Mouse (Mus musculus) midbrain, embryonic 13.5 days (tissue): Measurements from ENCODE around the gene Muc1. TPM values are rescaled to one million over a fixed set of nuclear protein-coding genes. Genes with fewer than 3 reads are reported as not detected.
A peak's percentile ranks its signal among the peaks of the same experiment; 100 is the strongest.

Source experiments
- ATAC-seq: fragments of 200-750 bp; cut with Nextera tagmentation; 2 replicates; pipeline ENCODE4 v1.8.0; 2017; ENCODE audit warnings: mild to moderate bottlenecking, moderate TSS enrichment, moderate library complexity
- H3K27ac ChIP-seq: fragments of 300-500 bp; sonication (generic); 2 replicates; pipeline ENCODE4 v1.5.1; 2015; ENCODE audit warnings: inconsistent platforms, mild to moderate bottlenecking, moderate library complexity
- H3K27me3 ChIP-seq: fragments of 300-500 bp; sonication (generic); 2 replicates; pipeline ENCODE4 v1.6.1; 2015; ENCODE audit warnings: mild to moderate bottlenecking, inconsistent platforms
- H3K36me3 ChIP-seq: fragments of 300-500 bp; sonication (generic); 2 replicates; pipeline ENCODE4 v1.6.1; 2015; ENCODE audit warnings: mild to moderate bottlenecking, inconsistent platforms
- H3K4me1 ChIP-seq: fragments of 300-500 bp; sonication (generic); replicated peaks from 2 replicates; pipeline ENCODE4 v1.6.1; 2015; ENCODE audit warnings: inconsistent platforms
- H3K4me2 ChIP-seq: fragments of 300-500 bp; sonication (generic); replicated peaks from 2 replicates; pipeline ENCODE4 v1.6.1; 2015; ENCODE audit warnings: moderate library complexity, mild to moderate bottlenecking, inconsistent platforms
- H3K4me3 ChIP-seq: fragments of 300-500 bp; sonication (generic); replicated peaks from 2 replicates; pipeline ENCODE4 v1.5.1; 2015; ENCODE audit warnings: mild to moderate bottlenecking, inconsistent platforms
- H3K9ac ChIP-seq: fragments of 300-500 bp; sonication (generic); replicated peaks from 2 replicates; pipeline ENCODE4 v1.6.1; 2015; ENCODE audit warnings: mild to moderate bottlenecking, inconsistent platforms
- H3K9me3 ChIP-seq: fragments of 300-500 bp; sonication (generic); 2 replicates; pipeline ENCODE4 v1.6.1; 2016; ENCODE audit warnings: mild to moderate bottlenecking, inconsistent platforms
- WGBS: fragments of 180-500 bp; shearing (Covaris S2); methylation state at CpG from one replicate; pipeline ENCODE4 v1.1.7; 2015; 5-methylcytosine and 5-hydroxymethylcytosine counted together
- polyA plus RNA-seq: library from polyadenylated mRNA; unstranded; fragments of >200 nt; fragmentation: Nextera tagmentation; extraction: Ambion mirVana; gene quantifications from 2 replicates; pipeline ENCODE4 v1.2.1, GENCODE M21; 2015

The Muc1 gene
- polyA plus RNA-seq, 1 experiment from 2014 or later, result 3.2 TPM

GRCm38 (mm10) chr3:89227307-89228179 is 1.3 kb upstream of the Muc1 start:
- WGBS, result 1% methylated on average over 41 of the region's 41 CpGs
- Histone ChIP-seq H3K36me3 (peaks cover 19% of the 10 kb centered on the region), H3K27me3 (no peaks in the 10 kb centered on the region), H3K27ac (peak overlapping the region; percentile 97), H3K9ac (peak overlapping the region; percentile 85), H3K4me1 (peaks cover 69% of the 10 kb centered on the region), H3K4me3 (peak overlapping the region; percentile 68), H3K9me3 (no peaks in the 10 kb centered on the region), H3K4me2 (peak overlapping the region; percentile 83)
- peak; percentile 79 for ATAC-seq

- peaks cover 62% of the 10 kb centered on the region for H3K4me1 ChIP-seq
- H3K4me2 ChIP-seq, result peak overlapping the region; percentile 83
- H3K9ac ChIP-seq, result peak overlapping the region; percentile 46
- peak overlapping the region; percentile 68 for H3K4me3 ChIP-seq
- no peaks in the 10 kb centered on the region for H3K9me3 ChIP-seq
- no peaks in the 10 kb centered on the region for H3K27me3 ChIP-seq
- ATAC-seq, result peak; percentile 9; the same call in 1 of the 2 replicates
- under 1% methylated on average over 20 of the region's 20 CpGs for WGBS
- peak overlapping the region; percentile 97 for H3K27ac ChIP-seq
- H3K36me3 ChIP-seq, result peaks cover 19% of the 10 kb centered on the region
Measured at GRCm38 (mm10) chr3:89228180-89228549, 692 bp upstream of the Muc1 start.

GRCm38 (mm10) chr3:89229276-89229675 is 419 bp downstream of the Muc1 start:
- no peak for ATAC-seq
- no peak overlapping the region for H3K4me3 ChIP-seq
- H3K36me3 ChIP-seq, result peaks cover 19% of the 10 kb centered on the region
- H3K4me1 ChIP-seq, result peaks cover 51% of the 10 kb centered on the region
- H3K9me3 ChIP-seq, result no peaks in the 10 kb centered on the region
- no peak overlapping the region for H3K27ac ChIP-seq
- peak overlapping the region; percentile 83; the same call in 1 of the 2 replicates for H3K4me2 ChIP-seq
- no peaks in the 10 kb centered on the region for H3K27me3 ChIP-seq
- WGBS, result 56% methylated on average over 4 of the region's 4 CpGs
- no peak overlapping the region for H3K9ac ChIP-seq

GRCm38 (mm10) chr3:89230561-89230960 is 1.7 kb downstream of the Muc1 start:
- Histone ChIP-seq H3K9ac (no peak overlapping the region), H3K4me2 (no peak overlapping the region), H3K27me3 (no peaks in the 10 kb centered on the region), H3K36me3 (peaks cover 31% of the 10 kb centered on the region), H3K27ac (no peak overlapping the region), H3K4me3 (no peak overlapping the region), H3K9me3 (no peaks in the 10 kb centered on the region), H3K4me1 (peaks cover 38% of the 10 kb centered on the region)
- no peak for ATAC-seq
- WGBS, result 93% methylated on average over 2 of the region's 2 CpGs

- Histone ChIP-seq H3K4me2 (no peak overlapping the region), H3K4me1 (peaks cover 31% of the 10 kb centered on the region), H3K4me3 (no peak overlapping the region), H3K36me3 (peaks cover 39% of the 10 kb centered on the region), H3K27me3 (no peaks in the 10 kb centered on the region), H3K9ac (no peak overlapping the region), H3K9me3 (no peaks in the 10 kb centered on the region), H3K27ac (no peak overlapping the region)
- 80% methylated on average over 7 of the region's 7 CpGs for whole genome bisulfite sequencing
- ATAC-seq, result no peak
Measured at GRCm38 (mm10) chr3:89231345-89231744, 2.5 kb downstream of the Muc1 start.

GRCm38 (mm10) chr3:89231772-89232275 is 3.0 kb downstream of the Muc1 start:
- H3K4me3 ChIP-seq, result no peak overlapping the region
- H3K9me3 ChIP-seq, result no peaks in the 10 kb centered on the region
- no peak for ATAC-seq
- H3K27me3 ChIP-seq, result no peaks in the 10 kb centered on the region
- WGBS, result 85% methylated on average over 16 of the region's 16 CpGs
- no peak overlapping the region for H3K27ac ChIP-seq
- no peak overlapping the region for H3K9ac ChIP-seq
- no peak overlapping the region for H3K4me2 ChIP-seq
- H3K4me1 ChIP-seq, result peaks cover 26% of the 10 kb centered on the region
- peaks cover 44% of the 10 kb centered on the region for H3K36me3 ChIP-seq

- Histone ChIP-seq H3K27me3 (no peaks in the 10 kb centered on the region), H3K9me3 (no peaks in the 10 kb centered on the region), H3K27ac (no peak overlapping the region), H3K4me2 (no peak overlapping the region), H3K4me1 (peaks cover 18% of the 10 kb centered on the region), H3K36me3 (peaks cover 51% of the 10 kb centered on the region), H3K4me3 (no peak overlapping the region), H3K9ac (no peak overlapping the region)
- WGBS, result 74% methylated on average over 6 of the region's 6 CpGs
- no peak for ATAC-seq
Measured at GRCm38 (mm10) chr3:89232614-89233013, 3.8 kb downstream of the Muc1 start.

GRCm38 (mm10) chr3:89233562-89234110 is 4.8 kb downstream of the Muc1 start:
- ATAC-seq, result no peak

GRCm38 (mm10) chr3:89236516-89236915 is 7.7 kb downstream of the Muc1 start:
- Histone ChIP-seq H3K36me3 (peaks cover 90% of the 10 kb centered on the region), H3K4me3 (no peak overlapping the region), H3K4me2 (no peak overlapping the region), H3K4me1 (no peaks in the 10 kb centered on the region), H3K9me3 (no peaks in the 10 kb centered on the region), H3K27ac (no peak overlapping the region; the same call in 1 of the 2 replicates), H3K9ac (no peak overlapping the region), H3K27me3 (no peaks in the 10 kb centered on the region)
- 95% methylated on average over 10 of the region's 10 CpGs for whole genome bisulfite sequencing
- ATAC-seq, result no peak

More at GRCm38 (mm10) chr3:89233562-89234110, 4.8 kb downstream of the Muc1 start:
- Histone ChIP-seq H3K9ac (no peak overlapping the region), H3K27me3 (no peaks in the 10 kb centered on the region), H3K4me2 (no peak overlapping the region), H3K9me3 (no peaks in the 10 kb centered on the region), H3K4me3 (no peak overlapping the region), H3K27ac (no peak overlapping the region), H3K4me1 (peaks cover 8% of the 10 kb centered on the region), H3K36me3 (peaks cover 62% of the 10 kb centered on the region)
- WGBS, result 89% methylated on average over 14 of the region's 14 CpGs

- no peaks in the 10 kb centered on the region for H3K9me3 ChIP-seq
- H3K9ac ChIP-seq, result no peak overlapping the region
- H3K4me2 ChIP-seq, result no peak overlapping the region
- no peak overlapping the region for H3K4me3 ChIP-seq
- H3K27me3 ChIP-seq, result no peaks in the 10 kb centered on the region
- H3K27ac ChIP-seq, result no peak overlapping the region
- no peak for ATAC-seq
- 95% methylated on average over 21 of the region's 21 CpGs for WGBS
- H3K4me1 ChIP-seq, result peaks cover 7% of the 10 kb centered on the region
- peaks cover 98% of the 10 kb centered on the region for H3K36me3 ChIP-seq
Measured at GRCm38 (mm10) chr3:89237682-89238081, 8.8 kb downstream of the Muc1 start.

GRCm38 (mm10) chr3:89238494-89238893 is 9.6 kb downstream of the Muc1 start:
- WGBS, result 72% methylated on average over 12 of the region's 12 CpGs
- no peak overlapping the region for H3K4me3 ChIP-seq
- peaks cover 15% of the 10 kb centered on the region for H3K4me1 ChIP-seq
- peaks cover 89% of the 10 kb centered on the region for H3K36me3 ChIP-seq
- no peak; the same call in 1 of the 2 replicates for ATAC-seq
- no peaks in the 10 kb centered on the region for H3K27me3 ChIP-seq
- H3K27ac ChIP-seq, result no peak overlapping the region
- H3K9me3 ChIP-seq, result no peaks in the 10 kb centered on the region
- no peak overlapping the region for H3K4me2 ChIP-seq
- H3K9ac ChIP-seq, result no peak overlapping the region

- no peaks in the 10 kb centered on the region for H3K9me3 ChIP-seq
- no peaks in the 10 kb centered on the region for H3K27me3 ChIP-seq
- no peak overlapping the region for H3K27ac ChIP-seq
- no peak overlapping the region for H3K9ac ChIP-seq
- H3K4me2 ChIP-seq, result no peak overlapping the region
- ATAC-seq, result no peak
- peaks cover 50% of the 10 kb centered on the region for H3K36me3 ChIP-seq
- 72% methylated on average over 9 of the region's 9 CpGs for WGBS
- H3K4me1 ChIP-seq, result peaks cover 41% of the 10 kb centered on the region
- no peak overlapping the region for H3K4me3 ChIP-seq
Measured at GRCm38 (mm10) chr3:89242331-89242895, 13.6 kb downstream of the Muc1 start.
